Comparison of ENCODE assay signal across 22 mouse cellular contexts in the genomic region with DNA sequence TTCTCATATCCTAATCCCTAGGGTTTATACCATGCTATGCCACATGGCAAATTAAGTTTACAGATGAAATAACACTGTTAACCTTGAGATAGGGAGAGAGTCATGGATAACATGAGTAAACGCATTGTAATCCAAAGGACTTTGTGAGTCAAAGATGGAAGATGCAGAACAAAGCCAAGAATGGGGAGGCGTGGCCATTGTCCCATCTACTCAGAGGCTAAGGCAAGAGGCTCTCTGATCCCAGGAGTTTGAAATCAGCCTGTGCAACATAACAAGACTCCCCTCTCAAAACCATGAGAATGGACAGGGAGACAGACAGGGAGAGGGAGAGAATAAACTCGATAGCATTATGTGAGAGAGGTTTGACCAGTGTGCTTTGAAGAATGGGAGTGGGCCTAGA.
A peak's percentile ranks its signal among the peaks of the same experiment; 100 is the strongest.
DNase-seq lines count a peak whose midpoint lies in the region; ATAC-seq lines count a peak whose summit lies in the region.
"Had no signal": no experiment of that assay in that cellular context is flagged by ENCODE, and none has a peak within 500 bp of the region (broad histone marks: within the 10 kb centered on the region; RNA-seq: fewer than 3 reads in every experiment).

No protein-coding gene starts in this region.

- H3K36me3 ChIP-seq in midbrain, embryonic 11.5 days (ENCODE audit: control insufficient read depth, insufficient read depth, low read length): no peaks in the 10 kb centered on the region
- no peaks in the 10 kb centered on the region for H3K36me3 ChIP-seq in midbrain, embryonic 13.5 days
- H3K36me3 ChIP-seq: embryonic facial prominence, embryonic 12.5 days; embryonic facial prominence, embryonic 15.5 days; forebrain, embryonic 12.5 days; forebrain, embryonic 15.5 days; hindbrain, embryonic 12.5 days; hindbrain, embryonic 15.5 days had no signal

- no peak overlapping the region for H3K9ac ChIP-seq in midbrain, embryonic 11.5 days (ENCODE audit: low read length)
- H3K9ac ChIP-seq in midbrain, embryonic 13.5 days (replicated peaks): no peak overlapping the region
- H3K9ac ChIP-seq: embryonic facial prominence, embryonic 12.5 days; embryonic facial prominence, embryonic 15.5 days; forebrain, embryonic 12.5 days; forebrain, embryonic 15.5 days; hindbrain, embryonic 12.5 days; hindbrain, embryonic 15.5 days had no signal

- no peaks in the 10 kb centered on the region for H3K4me1 ChIP-seq in midbrain, embryonic 11.5 days (ENCODE audit: control insufficient read depth, insufficient read depth, low read length)
- no peaks in the 10 kb centered on the region for H3K4me1 ChIP-seq in midbrain, embryonic 13.5 days (replicated peaks)
- H3K4me1 ChIP-seq: embryonic facial prominence, embryonic 12.5 days; forebrain, embryonic 12.5 days; forebrain, embryonic 15.5 days; hindbrain, embryonic 12.5 days; hindbrain, embryonic 15.5 days had no signal

- no peak overlapping the region for H3K27ac ChIP-seq in midbrain, embryonic 11.5 days (ENCODE audit: low read depth, low read length)
- no peak overlapping the region for H3K27ac ChIP-seq in midbrain, embryonic 13.5 days
- H3K27ac ChIP-seq: embryonic facial prominence, embryonic 12.5 days; embryonic facial prominence, embryonic 15.5 days; forebrain, embryonic 12.5 days; forebrain, embryonic 15.5 days; hindbrain, embryonic 12.5 days; hindbrain, embryonic 15.5 days had no signal

- no peak overlapping the region for H3K4me2 ChIP-seq in midbrain, embryonic 11.5 days
- H3K4me2 ChIP-seq in midbrain, embryonic 13.5 days (replicated peaks): no peak overlapping the region
- H3K4me2 ChIP-seq: embryonic facial prominence, embryonic 12.5 days; embryonic facial prominence, embryonic 15.5 days; forebrain, embryonic 12.5 days; forebrain, embryonic 15.5 days; heart, embryonic 11.5 days; hindbrain, embryonic 12.5 days; hindbrain, embryonic 15.5 days had no signal

- H3K27me3 ChIP-seq in midbrain, embryonic 11.5 days (ENCODE audit: control insufficient read depth, insufficient read depth, low read length): no peaks in the 10 kb centered on the region
- no peaks in the 10 kb centered on the region for H3K27me3 ChIP-seq in midbrain, embryonic 13.5 days
- H3K27me3 ChIP-seq: embryonic facial prominence, embryonic 12.5 days; embryonic facial prominence, embryonic 15.5 days; forebrain, embryonic 12.5 days; forebrain, embryonic 15.5 days; hindbrain, embryonic 12.5 days; hindbrain, embryonic 15.5 days had no signal

- 88% methylated on average over 3 of the region's 3 CpGs for WGBS in midbrain, embryonic 11.5 days
- WGBS in midbrain, embryonic 13.5 days: 85% methylated on average over 3 of the region's 3 CpGs

- ATAC-seq in midbrain, embryonic 11.5 days (ENCODE audit: low FRiP score): no peak
- ATAC-seq in midbrain, embryonic 13.5 days: no peak
- ATAC-seq: CD4-positive, CD25-positive, alpha-beta regulatory T cell, adult 4 months; forebrain, embryonic 15.5 days; intestine, postnatal 0 days had no signal

- peak; percentile 4 for DNase-seq in adrenal gland, postnatal 14 days
- no peak for DNase-seq in adrenal gland, adult 18-20 months (ENCODE audit: low spot score in 2 of 2)
- DNase-seq in midbrain, embryonic 11.5 days (ENCODE audit: low spot score, missing footprints): peak; percentile 74
- peak; percentile 4 for DNase-seq in ZHBTc4 (ENCODE audit: low read depth, low spot score)
- DNase-seq in cerebellum, adult 11 months: no peak
- DNase-seq in cerebellum, postnatal 10 days: no peak
- DNase-seq: cerebellum, adult 11-12 months; cerebellum, adult 8-10 months; cerebellum, postnatal 14 days; gastrocnemius, postnatal 25 days; kidney, adult 2 months had no signal

- no peaks in the 10 kb centered on the region for H3K9me3 ChIP-seq in midbrain, embryonic 11.5 days (ENCODE audit: control insufficient read depth, low read length)
- no peaks in the 10 kb centered on the region for H3K9me3 ChIP-seq in midbrain, embryonic 13.5 days
- H3K9me3 ChIP-seq: embryonic facial prominence, embryonic 12.5 days; embryonic facial prominence, embryonic 15.5 days; forebrain, embryonic 12.5 days; forebrain, embryonic 15.5 days; hindbrain, embryonic 12.5 days; hindbrain, embryonic 15.5 days had no signal

- no peak overlapping the region for H3K4me3 ChIP-seq in midbrain, embryonic 11.5 days (ENCODE audit: low read depth, low read length)
- no peak overlapping the region for H3K4me3 ChIP-seq in midbrain, embryonic 13.5 days (replicated peaks)
- H3K4me3 ChIP-seq: embryonic facial prominence, embryonic 12.5 days; embryonic facial prominence, embryonic 15.5 days; erythroblast, embryonic 14.5 days; forebrain, embryonic 12.5 days; forebrain, embryonic 15.5 days; hindbrain, embryonic 12.5 days; hindbrain, embryonic 15.5 days had no signal

Comparison
In these comparisons a context has a peak if more than half of its experiments do, and no peak if none do; other contexts are left out.
1. DNase-seq: peak in adrenal gland, postnatal 14 days (single experiment), midbrain, embryonic 11.5 days (single experiment) and ZHBTc4 (single experiment); none in adrenal gland, adult 18-20 months (0 of 2), cerebellum, adult 11 months (single experiment) and cerebellum, postnatal 10 days (0 of 2).